Mouse (Mus musculus) hindbrain, embryonic 16.5 days (tissue): Measurements from ENCODE around the gene 2300002M23Rik. TPM values are rescaled to one million over a fixed set of nuclear protein-coding genes. Genes with fewer than 3 reads are reported as not detected.

Experiments used
- ATAC-seq: fragments of 200-750 bp; cut with Nextera tagmentation; 2 replicates; pipeline ENCODE4 v1.8.0; 2017; ENCODE audit warnings: moderate TSS enrichment, moderate library complexity
- H3K27ac ChIP-seq: fragments of 300-500 bp; sonication (generic); 2 replicates; pipeline ENCODE4 v1.5.1; 2014; ENCODE audit warnings: low read depth, mild to moderate bottlenecking, control low read depth, low read length, moderate library complexity
- H3K27me3 ChIP-seq: fragments of 300-500 bp; sonication (generic); replicated peaks from 2 replicates; pipeline ENCODE4 v1.6.1; 2014; ENCODE audit warnings: low read length; ENCODE audit not compliant: control insufficient read depth, insufficient read depth
- H3K36me3 ChIP-seq: fragments of 300-500 bp; sonication (generic); 2 replicates; pipeline ENCODE4 v1.6.1; 2014; ENCODE audit warnings: mild to moderate bottlenecking, low read length, moderate library complexity, mixed read lengths; ENCODE audit not compliant: control insufficient read depth, insufficient read depth
- H3K4me1 ChIP-seq: fragments of 300-500 bp; sonication (generic); 2 replicates; pipeline ENCODE4 v1.6.1; 2014; ENCODE audit warnings: low read depth, low read length; ENCODE audit not compliant: control insufficient read depth, insufficient read depth
- H3K4me2 ChIP-seq: fragments of 300-500 bp; sonication (generic); 2 replicates; pipeline ENCODE4 v1.6.1; 2014; ENCODE audit warnings: mild to moderate bottlenecking, low read length, control low read depth, moderate library complexity
- H3K4me3 ChIP-seq: fragments of 300-500 bp; sonication (generic); 2 replicates; pipeline ENCODE4 v1.5.1; 2014; ENCODE audit warnings: mild to moderate bottlenecking, low read length, control low read depth, moderate library complexity
- H3K9ac ChIP-seq: fragments of 300-500 bp; sonication (generic); 2 replicates; pipeline ENCODE4 v1.6.1; 2014; ENCODE audit warnings: low read depth, mild to moderate bottlenecking, control low read depth, low read length, moderate library complexity
- H3K9me3 ChIP-seq: fragments of 300-500 bp; sonication (generic); 2 replicates; pipeline ENCODE4 v1.6.1; 2014; ENCODE audit warnings: mild to moderate bottlenecking, low read length, moderate library complexity; ENCODE audit not compliant: control insufficient read depth
- WGBS: fragments of 180-500 bp; shearing (Covaris S2); extraction: QIAGEN DNeasy Blood & Tissue Kit; methylation state at CpG from one replicate; pipeline ENCODE4 v1.1.7; 2014; 5-methylcytosine and 5-hydroxymethylcytosine counted together
- polyA plus RNA-seq: library from polyadenylated mRNA; unstranded; fragments of >200 nt; fragmentation: Nextera tagmentation; extraction: Ambion mirVana; gene quantifications from 2 replicates; pipeline ENCODE4 v1.2.1, GENCODE M21; 2015

The 2300002M23Rik gene
- polyA plus RNA-seq, 1 experiment from 2014 or later: 0.11 TPM

DNA sequence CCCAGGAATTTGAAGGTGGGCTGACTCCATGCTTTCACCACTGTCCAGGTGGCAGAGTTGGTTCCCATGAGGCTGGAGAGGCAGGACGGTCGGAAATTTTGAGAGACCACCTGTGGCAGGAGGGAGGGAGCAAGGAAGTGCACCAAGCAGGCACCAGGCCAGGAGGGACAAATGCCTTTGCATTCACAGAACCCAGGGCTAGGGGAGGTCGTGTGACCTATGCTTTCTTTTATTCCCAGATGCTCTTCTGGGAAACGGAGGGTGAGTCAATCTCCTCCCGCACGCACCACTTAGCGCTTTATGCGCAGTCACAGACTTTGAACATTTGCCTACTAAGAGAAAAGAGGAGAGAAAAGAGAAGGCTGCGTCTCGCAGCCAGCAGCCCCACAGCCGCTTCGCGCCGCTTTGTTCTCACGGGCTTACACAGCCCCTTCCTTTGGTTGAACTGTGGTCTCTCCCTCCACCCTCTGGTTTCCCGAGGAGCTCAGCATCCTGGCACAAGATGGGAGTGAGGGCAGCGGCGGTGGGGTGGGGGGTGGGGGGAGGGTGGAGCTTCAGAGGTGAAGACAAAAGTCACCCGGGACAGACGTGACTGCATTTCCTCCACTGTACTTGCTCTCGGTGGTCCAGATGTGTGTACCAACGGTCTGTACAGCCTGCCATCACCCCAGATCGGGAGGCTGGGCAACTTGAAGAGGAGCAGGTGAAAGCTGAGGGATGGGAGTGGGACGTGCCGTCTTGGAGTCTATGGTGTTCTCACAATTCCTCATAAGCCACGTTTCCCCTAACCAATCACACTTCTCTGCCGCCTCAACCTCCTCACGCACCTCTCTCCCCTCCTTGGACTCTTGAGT is 2.1 kb downstream of the 2300002M23Rik start:
- ATAC-seq: peak; percentile 75
- no peak overlapping the region for H3K27ac ChIP-seq
- H3K27me3 ChIP-seq: 0 out of 2 replicates have a peak, but pooled peaks cover 4% of the 10 kb centered on the region
- H3K4me1 ChIP-seq: peaks cover 10% of the 10 kb centered on the region
- H3K36me3 ChIP-seq: no peaks in the 10 kb centered on the region
- peak overlapping the region; percentile 34 for H3K4me3 ChIP-seq
- H3K9ac ChIP-seq: peak overlapping the region; percentile 59
- 3% methylated on average over 28 of the region's 28 CpGs for WGBS
- H3K4me2 ChIP-seq: peak overlapping the region; percentile 67
- H3K9me3 ChIP-seq: no peaks in the 10 kb centered on the region

DNA sequence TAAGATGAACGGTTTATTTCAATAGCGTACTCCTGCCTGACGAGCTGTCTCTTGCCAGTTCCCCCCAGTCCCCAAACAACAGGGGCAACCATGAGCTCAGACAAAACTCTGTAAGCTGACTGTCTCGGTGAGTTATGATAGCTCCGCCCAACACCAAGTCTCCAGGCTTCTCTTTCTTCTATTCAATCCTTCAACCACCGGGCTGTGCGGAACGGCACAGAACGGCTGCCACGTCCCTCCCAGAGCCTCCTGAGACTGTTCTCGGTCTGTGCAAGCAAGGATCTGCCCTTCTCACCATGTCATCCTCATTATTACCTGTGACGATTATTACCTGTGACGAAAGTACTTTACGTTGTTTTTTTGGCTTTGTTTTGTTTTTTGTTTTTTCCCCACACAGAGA is 3.6 kb downstream of the 2300002M23Rik start:
- peaks cover 10% of the 10 kb centered on the region for H3K4me1 ChIP-seq
- H3K4me2 ChIP-seq: no peak overlapping the region
- ATAC-seq: no peak
- H3K27ac ChIP-seq: no peak overlapping the region
- H3K4me3 ChIP-seq: no peak overlapping the region
- H3K27me3 ChIP-seq: 0 out of 2 replicates have a peak, but pooled peaks cover 4% of the 10 kb centered on the region
- H3K36me3 ChIP-seq: no peaks in the 10 kb centered on the region
- H3K9ac ChIP-seq: no peak overlapping the region
- WGBS: 63% methylated on average over 14 of the region's 14 CpGs
- H3K9me3 ChIP-seq: no peaks in the 10 kb centered on the region

DNA sequence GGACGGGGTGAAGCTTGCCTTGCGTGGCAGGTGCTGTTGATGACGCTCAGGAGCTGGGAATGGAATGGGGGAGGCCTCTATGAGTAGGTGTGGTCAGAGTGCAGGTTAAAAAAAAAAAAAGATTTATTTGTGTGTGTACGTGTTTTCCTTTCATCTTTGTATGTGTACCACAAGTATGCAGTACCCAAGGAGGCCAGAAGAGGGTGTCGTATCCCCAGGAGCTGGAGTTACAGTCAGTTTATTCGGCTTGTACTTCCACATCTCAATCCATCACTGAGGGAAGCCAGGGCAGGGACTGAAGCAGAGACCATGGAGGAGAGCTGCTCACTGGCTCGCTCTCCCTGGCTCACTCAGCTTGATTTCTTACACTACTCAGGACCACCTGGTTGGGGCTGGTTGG is 4.2 kb downstream of the 2300002M23Rik start:
- Histone ChIP-seq H3K4me3 (no peak overlapping the region), H3K36me3 (no peaks in the 10 kb centered on the region), H3K4me1 (peaks cover 10% of the 10 kb centered on the region), H3K4me2 (no peak overlapping the region), H3K9ac (no peak overlapping the region), H3K27me3 (0 out of 2 replicates have a peak, but pooled peaks cover 4% of the 10 kb centered on the region), H3K9me3 (no peaks in the 10 kb centered on the region), H3K27ac (no peak overlapping the region)
- WGBS: 96% methylated on average over 7 of the region's 7 CpGs
- no peak for ATAC-seq

DNA sequence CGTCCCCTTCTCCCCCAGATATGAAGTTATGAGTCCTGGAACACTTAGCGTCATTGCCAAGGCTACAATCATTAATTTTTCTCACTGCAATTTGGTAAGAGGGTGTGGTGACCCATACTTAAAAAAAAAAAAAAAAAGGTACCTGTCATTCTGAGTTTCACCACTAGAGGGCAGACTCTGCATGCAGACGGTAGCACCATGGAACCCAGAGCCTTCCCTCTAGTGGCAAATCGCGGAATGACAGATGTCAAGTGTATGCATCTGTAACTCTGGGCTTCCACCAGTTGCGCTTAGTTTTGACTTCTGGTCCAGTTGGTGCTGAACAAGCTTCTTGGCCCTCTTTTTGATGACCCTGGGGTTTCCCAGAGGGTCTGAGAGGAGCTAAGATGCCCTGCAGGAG is 11.0 kb downstream of the 2300002M23Rik start:
- H3K27me3 ChIP-seq: no peaks in the 10 kb centered on the region
- WGBS: 20% methylated on average over 6 of the region's 6 CpGs
- H3K4me1 ChIP-seq: no peaks in the 10 kb centered on the region
- no peak overlapping the region for H3K27ac ChIP-seq
- no peak overlapping the region for H3K4me2 ChIP-seq
- ATAC-seq: no peak
- H3K9ac ChIP-seq: no peak overlapping the region
- no peaks in the 10 kb centered on the region for H3K36me3 ChIP-seq
- H3K4me3 ChIP-seq: no peak overlapping the region
- no peaks in the 10 kb centered on the region; the same call in 1 of the 2 replicates for H3K9me3 ChIP-seq

DNA sequence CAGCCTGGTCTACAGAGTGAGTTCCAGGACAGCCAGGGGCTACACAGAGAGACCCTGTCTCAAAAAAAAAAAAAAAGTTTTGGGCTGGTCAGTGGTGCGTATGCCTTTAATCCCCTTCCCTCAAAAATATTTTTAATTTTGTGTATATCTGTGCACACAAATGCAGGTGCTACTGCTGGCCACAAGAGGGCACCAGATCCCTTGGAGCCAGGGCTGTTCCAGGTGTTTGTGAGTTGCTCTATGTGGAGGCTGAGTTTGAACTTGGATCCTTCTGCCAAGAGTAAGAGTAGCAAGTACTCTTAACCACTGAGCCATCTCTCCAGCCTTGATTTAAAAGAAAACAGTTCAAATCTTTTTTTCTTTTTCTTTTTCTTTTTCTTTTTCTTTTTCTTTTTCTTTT is 15.7 kb downstream of the 2300002M23Rik start:
- Histone ChIP-seq H3K27me3 (no peaks in the 10 kb centered on the region), H3K9ac (no peak overlapping the region), H3K4me1 (no peaks in the 10 kb centered on the region; the same call in 1 of the 2 replicates), H3K9me3 (no peaks in the 10 kb centered on the region; the same call in none of the 2 replicates), H3K4me2 (no peak overlapping the region), H3K27ac (no peak overlapping the region), H3K36me3 (no peaks in the 10 kb centered on the region), H3K4me3 (no peak overlapping the region)
- no peak for ATAC-seq
- 100% methylated on average over 1 of the region's 1 CpGs for WGBS

DNA sequence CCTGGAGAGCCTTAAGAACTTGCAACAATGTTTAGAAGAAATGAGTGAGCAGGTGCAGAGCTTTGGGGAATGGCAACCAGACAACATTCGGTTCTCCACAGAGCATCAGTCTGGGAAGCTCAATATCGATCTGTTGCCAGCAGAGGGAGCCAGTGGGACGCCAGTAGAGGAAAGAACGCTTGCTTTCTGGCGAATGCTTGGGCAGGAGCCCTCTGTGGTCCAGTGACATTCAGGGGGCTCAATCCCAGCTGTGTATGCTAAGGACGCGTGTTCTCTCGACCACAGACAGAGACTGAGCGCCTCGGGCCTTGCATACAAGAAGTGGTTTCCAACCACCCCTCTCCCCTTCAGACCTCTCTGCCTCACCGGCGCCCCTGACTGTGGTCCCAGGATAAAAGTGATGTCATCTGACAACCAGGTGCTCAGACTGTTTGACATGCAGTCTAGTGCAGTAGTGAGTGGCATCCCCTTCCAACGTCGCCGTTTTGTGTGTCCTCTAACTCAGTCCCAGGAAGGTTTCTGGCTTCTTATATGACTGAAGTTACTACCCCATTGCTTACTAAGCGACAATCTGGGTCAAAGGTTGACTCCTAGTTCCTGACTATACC is 17.2 kb downstream of the 2300002M23Rik start:
- H3K9me3 ChIP-seq: no peaks in the 10 kb centered on the region; the same call in 1 of the 2 replicates
- no peaks in the 10 kb centered on the region for H3K36me3 ChIP-seq
- H3K9ac ChIP-seq: peak overlapping the region; percentile 52
- H3K4me1 ChIP-seq: no peaks in the 10 kb centered on the region; the same call in 1 of the 2 replicates
- H3K4me3 ChIP-seq: peak overlapping the region; percentile 19; the same call in 1 of the 2 replicates
- peak overlapping the region; percentile 47 for H3K4me2 ChIP-seq
- H3K27me3 ChIP-seq: no peaks in the 10 kb centered on the region
- 19% methylated on average over 16 of the region's 16 CpGs for WGBS
- no peak overlapping the region for H3K27ac ChIP-seq
- ATAC-seq: peak; percentile 84

DNA sequence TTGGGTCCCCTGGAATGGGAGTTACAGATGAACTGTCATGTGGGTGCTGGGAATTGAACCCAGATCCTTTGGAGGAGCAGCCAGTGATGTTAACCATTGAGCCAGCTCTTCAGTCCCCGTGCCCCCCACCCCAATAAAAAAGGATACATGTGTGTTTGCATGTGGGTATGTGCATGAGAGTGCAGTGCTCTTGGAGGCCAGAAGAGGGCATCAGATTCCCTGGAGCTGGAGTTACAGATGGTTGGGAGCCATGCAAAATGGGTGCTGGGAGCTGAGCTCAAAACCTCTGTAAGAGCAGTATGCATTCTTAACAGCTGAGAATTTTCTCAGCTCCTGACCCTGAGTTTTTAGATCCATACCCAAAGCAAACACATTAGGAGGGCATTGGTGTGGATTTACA is 20.0 kb downstream of the 2300002M23Rik start:
- WGBS: 92% methylated on average over 1 of the region's 1 CpGs
- no peaks in the 10 kb centered on the region for H3K36me3 ChIP-seq
- H3K4me3 ChIP-seq: no peak overlapping the region
- no peak overlapping the region for H3K27ac ChIP-seq
- H3K4me1 ChIP-seq: no peaks in the 10 kb centered on the region; the same call in 1 of the 2 replicates
- H3K4me2 ChIP-seq: no peak overlapping the region
- H3K9me3 ChIP-seq: no peaks in the 10 kb centered on the region; the same call in 1 of the 2 replicates
- no peaks in the 10 kb centered on the region for H3K27me3 ChIP-seq
- no peak overlapping the region for H3K9ac ChIP-seq
- no peak for ATAC-seq

DNA sequence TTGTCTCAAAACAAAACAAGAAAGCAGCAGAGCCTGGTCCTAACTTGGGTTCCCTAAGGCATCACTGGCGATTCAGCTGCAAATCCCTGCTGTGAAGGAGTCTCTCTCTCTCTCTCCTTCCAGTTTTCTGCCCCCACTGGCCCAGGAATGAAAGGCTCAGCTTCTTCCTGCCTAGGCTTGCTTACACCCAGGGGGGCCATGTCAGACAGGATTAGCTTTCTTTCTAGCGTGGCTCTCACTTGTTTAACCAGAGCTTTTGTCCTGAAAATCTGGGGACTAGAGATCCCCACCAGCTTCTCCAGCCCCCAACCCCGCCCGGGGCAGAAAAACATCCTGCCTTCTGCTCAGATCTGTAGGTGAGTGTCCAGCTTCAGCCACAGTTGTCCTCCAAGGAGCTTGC is 21.1 kb downstream of the 2300002M23Rik start:
- WGBS: 16% methylated on average over 4 of the region's 4 CpGs
- no peaks in the 10 kb centered on the region for H3K36me3 ChIP-seq

More for the DNA sequence above, 21.1 kb downstream of the 2300002M23Rik start:
- no peak overlapping the region for H3K4me2 ChIP-seq
- no peak for ATAC-seq
- no peak overlapping the region for H3K4me3 ChIP-seq
- no peak overlapping the region for H3K27ac ChIP-seq
- no peaks in the 10 kb centered on the region for H3K27me3 ChIP-seq
- H3K9ac ChIP-seq: no peak overlapping the region
- no peaks in the 10 kb centered on the region; the same call in 1 of the 2 replicates for H3K4me1 ChIP-seq
- H3K9me3 ChIP-seq: no peaks in the 10 kb centered on the region; the same call in 1 of the 2 replicates
